ENCODE assay signal across 14 mouse cellular contexts in genomic region chr10:98956124-98956523, GRCm38 (mm10).
"Had no signal": no experiment of that assay in that cellular context is flagged by ENCODE, and none has a peak within 500 bp of the region (broad histone marks: within the 10 kb centered on the region; RNA-seq: fewer than 3 reads in every experiment).

No protein-coding gene starts in this region.

- H3K27ac ChIP-seq: limb, embryonic 12.5 days; liver, embryonic 15.5 days; midbrain, embryonic 10.5 days; midbrain, embryonic 15.5 days; neural tube, embryonic 12.5 days had no signal

- H3K4me2 ChIP-seq: limb, embryonic 12.5 days; liver, embryonic 15.5 days; lung, embryonic 14.5 days; midbrain, embryonic 15.5 days; neural tube, embryonic 12.5 days had no signal

- H3K4me3 ChIP-seq: limb, embryonic 12.5 days; liver, embryonic 15.5 days; midbrain, embryonic 10.5 days; midbrain, embryonic 15.5 days; neural tube, embryonic 12.5 days had no signal

- H3K4me1 ChIP-seq: neural tube, embryonic 12.5 days had no signal

- H3K9me3 ChIP-seq: limb, embryonic 12.5 days; liver, embryonic 15.5 days; midbrain, embryonic 10.5 days; midbrain, embryonic 15.5 days; neural tube, embryonic 12.5 days had no signal

- DNase-seq: kidney, adult 8-10 months; kidney, postnatal 25 days; lung, embryonic 14.5 days; lung, postnatal 10 days; lung, postnatal 4 days; right cerebral cortex, adult 18-20 months; right cerebral cortex, postnatal 25 days; thymus, postnatal 4 days had no signal

- H3K9ac ChIP-seq: limb, embryonic 12.5 days; liver, embryonic 15.5 days; lung, embryonic 14.5 days; midbrain, embryonic 15.5 days; neural tube, embryonic 12.5 days had no signal

- ATAC-seq: intestine, postnatal 0 days; midbrain, embryonic 15.5 days had no signal

- H3K27me3 ChIP-seq: limb, embryonic 12.5 days; liver, embryonic 15.5 days; midbrain, embryonic 15.5 days; neural tube, embryonic 12.5 days had no signal

- H3K36me3 ChIP-seq: limb, embryonic 12.5 days; liver, embryonic 15.5 days; midbrain, embryonic 10.5 days; midbrain, embryonic 15.5 days; neural tube, embryonic 12.5 days had no signal
